Comparison of ENCODE assay signal across 8 mouse cellular contexts in the genomic region with DNA sequence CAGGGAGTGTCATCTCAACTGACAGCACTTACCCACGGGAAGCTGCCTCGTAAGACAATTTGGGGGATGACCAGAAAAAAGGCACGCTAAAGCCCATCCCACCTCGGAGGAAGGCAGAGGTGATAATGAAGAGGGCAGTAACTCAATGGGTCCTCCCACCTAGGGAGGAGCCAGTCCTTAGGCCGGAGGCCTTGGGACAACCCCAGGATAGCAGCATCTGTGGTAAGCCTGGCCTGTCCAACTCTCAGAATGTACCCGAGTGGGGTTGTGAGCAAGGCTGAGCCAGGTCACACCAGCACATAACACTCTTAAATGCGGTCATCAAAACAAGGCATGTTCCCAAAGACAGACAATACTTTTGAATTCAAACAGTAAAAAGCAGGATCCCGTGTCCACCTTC. TPM values are rescaled to one million over a fixed set of nuclear protein-coding genes. Genes with fewer than 3 reads are reported as not detected.
A peak's percentile ranks its signal among the peaks of the same experiment; 100 is the strongest.
DNase-seq lines count a peak whose midpoint lies in the region; ATAC-seq and TF ChIP-seq lines count a peak whose summit lies in the region.

No protein-coding gene starts in this region.

- H3K4me1 ChIP-seq in embryonic facial prominence, embryonic 14.5 days (ENCODE audit: control insufficient read depth, insufficient read depth, low read length): peaks cover 13% of the 10 kb centered on the region
- H3K4me1 ChIP-seq in intestine, embryonic 14.5 days (replicated peaks; ENCODE audit: control insufficient read depth, insufficient read depth, low read length): peaks cover 13% of the 10 kb centered on the region
- peaks cover 22% of the 10 kb centered on the region for H3K4me1 ChIP-seq in liver, postnatal 0 days (ENCODE audit: insufficient read depth)

- TF ChIP-seq EP300 in liver, postnatal 0 days (IDR thresholded peaks at IDR 0.05; ENCODE audit: low read depth): no peak

- peaks cover 41% of the 10 kb centered on the region for H3K36me3 ChIP-seq in embryonic facial prominence, embryonic 14.5 days (ENCODE audit: control insufficient read depth, insufficient read depth, low read length)
- peaks cover 45% of the 10 kb centered on the region for H3K36me3 ChIP-seq in intestine, embryonic 14.5 days (ENCODE audit: control insufficient read depth, insufficient read depth, low read length)
- H3K36me3 ChIP-seq in liver, postnatal 0 days (replicated peaks; ENCODE audit: insufficient read depth, low read length): peaks cover 39% of the 10 kb centered on the region

- no peak overlapping the region for H3K27ac ChIP-seq in embryonic facial prominence, embryonic 14.5 days (replicated peaks; ENCODE audit: low read depth, low read length)
- H3K27ac ChIP-seq in intestine, embryonic 14.5 days (ENCODE audit: low read depth): no peak overlapping the region
- no peak overlapping the region for H3K27ac ChIP-seq in liver, postnatal 0 days (ENCODE audit: low read depth)

- H3K9me3 ChIP-seq in embryonic facial prominence, embryonic 14.5 days (ENCODE audit: control insufficient read depth, low read length): no peaks in the 10 kb centered on the region
- no peaks in the 10 kb centered on the region for H3K9me3 ChIP-seq in intestine, embryonic 14.5 days (ENCODE audit: control insufficient read depth, low read length)
- no peaks in the 10 kb centered on the region for H3K9me3 ChIP-seq in liver, postnatal 0 days (ENCODE audit: low read length)

- H3K27me3 ChIP-seq in embryonic facial prominence, embryonic 14.5 days (replicated peaks; ENCODE audit: control insufficient read depth, insufficient read depth, low read length): no peaks in the 10 kb centered on the region
- no peaks in the 10 kb centered on the region for H3K27me3 ChIP-seq in intestine, embryonic 14.5 days (replicated peaks; ENCODE audit: control insufficient read depth, insufficient read depth, low read length)
- no peaks in the 10 kb centered on the region for H3K27me3 ChIP-seq in liver, postnatal 0 days (ENCODE audit: insufficient read depth, low read length)

- H3K9ac ChIP-seq in embryonic facial prominence, embryonic 14.5 days (ENCODE audit: low read depth, low read length): peak overlapping the region; percentile 100; the same call in 1 of the 2 replicates
- peak overlapping the region; percentile 99 for H3K9ac ChIP-seq in intestine, embryonic 14.5 days (ENCODE audit: low read length)
- H3K9ac ChIP-seq in liver, postnatal 0 days (replicated peaks): peak overlapping the region; percentile 97

- H3K4me2 ChIP-seq in embryonic facial prominence, embryonic 14.5 days (ENCODE audit: low read depth, low read length): peak overlapping the region; percentile 93
- H3K4me2 ChIP-seq in intestine, embryonic 14.5 days (ENCODE audit: low read length): peak overlapping the region; percentile 85
- H3K4me2 ChIP-seq in liver, postnatal 0 days (ENCODE audit: low read depth, low read length): peak overlapping the region; percentile 87

- peak overlapping the region; percentile 99 for H3K4me3 ChIP-seq in embryonic facial prominence, embryonic 14.5 days (ENCODE audit: low read depth, low read length)
- peak overlapping the region; percentile 79 for H3K4me3 ChIP-seq in intestine, embryonic 14.5 days (ENCODE audit: low read depth, low read length)
- peak overlapping the region; percentile 72 for H3K4me3 ChIP-seq in liver, postnatal 0 days (ENCODE audit: low read depth, low read length)

- peak; percentile 22 for DNase-seq in lung, postnatal 10 days
- DNase-seq in lung, adult 18-20 months: no peak
- DNase-seq in embryonic facial prominence, embryonic 14.5 days (ENCODE audit: low spot score): no peak
- no peak for DNase-seq in intestine, embryonic 14.5 days (ENCODE audit: low spot score)
- no peak for DNase-seq in liver, postnatal 0 days
- no peak for DNase-seq in cerebellum, postnatal 10 days
- no peak for DNase-seq in right cerebral cortex, postnatal 36 days (ENCODE audit: low spot score in 2 of 2)

- no peak for ATAC-seq in embryonic facial prominence, embryonic 14.5 days (ENCODE audit: low read depth)
- ATAC-seq in intestine, embryonic 14.5 days (replicated peaks; ENCODE audit: low FRiP score, low TSS enrichment, low read depth): no peak
- ATAC-seq in liver, postnatal 0 days: no peak
- no peak for ATAC-seq in activated CD4-positive, CD25-positive, alpha-beta regulatory T cell, adult 4 months

- no peak for TF ChIP-seq CTCF in liver, postnatal 0 days (IDR thresholded peaks at IDR 0.05; ENCODE audit: low read depth)

- 43% methylated on average over 8 of the region's 8 CpGs for WGBS in embryonic facial prominence, embryonic 14.5 days
- WGBS in intestine, embryonic 14.5 days: 29% methylated on average over 8 of the region's 8 CpGs
- 19% methylated on average over 8 of the region's 8 CpGs for WGBS in liver, postnatal 0 days (ENCODE audit: insufficient replicate concordance)

RNA-seq across cellular contexts. Expression of a gene that starts 1.6 kb away (rescaled TPM):
- polyA plus RNA-seq in embryonic facial prominence, embryonic 14.5 days (2014; fragmentation: Nextera tagmentation; extraction: Ambion mirVana): 43.5 and 44.9 TPM in 2 replicates
- polyA plus RNA-seq in intestine, embryonic 14.5 days (2014; fragmentation: Nextera tagmentation; extraction: Ambion mirVana): 45.9 and 59.1 TPM in 2 replicates
- 14.6 and 16.6 TPM in 2 replicates for polyA plus RNA-seq in liver, postnatal 0 days (2015; fragmentation: Nextera tagmentation; extraction: Ambion mirVana)
- polyA plus RNA-seq in activated CD4-positive, CD25-positive, alpha-beta regulatory T cell, adult 4 months (2017; shearing (Covaris generic)): 10 to 100 TPM; 19.6 to 30.9 TPM

RNA-seq across cellular contexts. Expression of a gene that starts 11.8 kb away (rescaled TPM):
- not detected in 2 replicates for polyA plus RNA-seq in embryonic facial prominence, embryonic 14.5 days (2014; fragmentation: Nextera tagmentation; extraction: Ambion mirVana)
- not detected in 2 replicates for polyA plus RNA-seq in intestine, embryonic 14.5 days (2014; fragmentation: Nextera tagmentation; extraction: Ambion mirVana)
- not detected in 2 replicates for polyA plus RNA-seq in liver, postnatal 0 days (2015; fragmentation: Nextera tagmentation; extraction: Ambion mirVana)
- polyA plus RNA-seq in activated CD4-positive, CD25-positive, alpha-beta regulatory T cell, adult 4 months (2017; shearing (Covaris generic)): not detected

RNA-seq across cellular contexts. Expression of a gene that starts 18.4 kb away (rescaled TPM):
- 0.19 and 0.41 TPM in 2 replicates for polyA plus RNA-seq in embryonic facial prominence, embryonic 14.5 days (2014; fragmentation: Nextera tagmentation; extraction: Ambion mirVana)
- 0.15 and 0.20 TPM in 2 replicates for polyA plus RNA-seq in intestine, embryonic 14.5 days (2014; fragmentation: Nextera tagmentation; extraction: Ambion mirVana)
- polyA plus RNA-seq in liver, postnatal 0 days (2015; fragmentation: Nextera tagmentation; extraction: Ambion mirVana): 0.09 and 0.18 TPM in 2 replicates
- under 1 TPM in 1 of 2 experiments, not detected in 1; 0.57 TPM for polyA plus RNA-seq in activated CD4-positive, CD25-positive, alpha-beta regulatory T cell, adult 4 months (2017; shearing (Covaris generic))

RNA-seq across cellular contexts. Expression of a gene that starts 18.6 kb away (rescaled TPM):
- polyA plus RNA-seq in embryonic facial prominence, embryonic 14.5 days (2014; fragmentation: Nextera tagmentation; extraction: Ambion mirVana): 55.4 and 55.5 TPM in 2 replicates
- 60.5 and 64.2 TPM in 2 replicates for polyA plus RNA-seq in intestine, embryonic 14.5 days (2014; fragmentation: Nextera tagmentation; extraction: Ambion mirVana)
- 26.7 and 31.3 TPM in 2 replicates for polyA plus RNA-seq in liver, postnatal 0 days (2015; fragmentation: Nextera tagmentation; extraction: Ambion mirVana)
- 10 to 100 TPM; 63.3 to 89.3 TPM for polyA plus RNA-seq in activated CD4-positive, CD25-positive, alpha-beta regulatory T cell, adult 4 months (2017; shearing (Covaris generic))

RNA-seq across cellular contexts. Expression of a gene that starts 29.2 kb away (rescaled TPM):
- polyA plus RNA-seq in embryonic facial prominence, embryonic 14.5 days (2014; fragmentation: Nextera tagmentation; extraction: Ambion mirVana): 5.5 and 8.1 TPM in 2 replicates
- polyA plus RNA-seq in intestine, embryonic 14.5 days (2014; fragmentation: Nextera tagmentation; extraction: Ambion mirVana): 60.3 and 75.4 TPM in 2 replicates
- 33.0 and 39.9 TPM in 2 replicates for polyA plus RNA-seq in liver, postnatal 0 days (2015; fragmentation: Nextera tagmentation; extraction: Ambion mirVana)
- polyA plus RNA-seq in activated CD4-positive, CD25-positive, alpha-beta regulatory T cell, adult 4 months (2017; shearing (Covaris generic)): under 1 TPM; 0.46 to 0.73 TPM
